Mouse (Mus musculus) CH12.LX (cell line): ENCODE results near the gene Fam19a5. TPM values are rescaled to one million over a fixed set of nuclear protein-coding genes. Genes with fewer than 3 reads are reported as not detected.

Experiments used
- DNase-seq: peaks from one replicate; pipeline ENCODE4 v3.0.0-alpha.2; 2013; ENCODE audit errors: extremely low read depth
- H3K27ac ChIP-seq: 2 replicates; pipeline ENCODE4 v1.5.1; 2012; ENCODE audit warnings: low read depth, mild to moderate bottlenecking, control low read depth, moderate library complexity; ENCODE audit not compliant: insufficient read depth
- H3K27me3 ChIP-seq: replicated peaks from 2 replicates; pipeline ENCODE3; 2012; ENCODE audit warnings: inconsistent platforms
- H3K36me3 ChIP-seq, 2 experiments: replicated peaks in 1 of 2; 2 replicates each; pipeline versions ENCODE3 to v1.6.1; 2012; ENCODE audit warnings: inconsistent platforms in 1 of 2, low read length in 1 of 2, mild to moderate bottlenecking in 1 of 2, mixed read lengths in 1 of 2, moderate library complexity in 1 of 2; ENCODE audit not compliant: control insufficient read depth in 1 of 2, insufficient read depth in 1 of 2
- H3K4me1 ChIP-seq, 2 experiments: 2 replicates each; pipeline ENCODE4 v1.6.1; 2012; ENCODE audit warnings: inconsistent platforms in 1 of 2, moderate library complexity in 1 of 2; ENCODE audit not compliant: insufficient read depth in 2 of 2, control insufficient read depth in 1 of 2
- H3K4me2 ChIP-seq: 2 replicates; pipeline ENCODE4 v1.6.1; 2012; ENCODE audit warnings: low read depth, mild to moderate bottlenecking, control low read depth; ENCODE audit not compliant: poor library complexity, insufficient read depth, severe bottlenecking
- H3K4me3 ChIP-seq, 3 experiments: fragments of 150-350 bp in 1 of 3; sonication (generic) in 1 of 3; replicated peaks in 1 of 3; 2 replicates each; pipeline versions ENCODE3 to v1.5.1; 2011 to 2012; ENCODE audit warnings: low read depth in 2 of 3, low read length in 2 of 3, mild to moderate bottlenecking in 2 of 3, moderate library complexity in 2 of 3, control low read depth in 1 of 3, improper control_type of control experiment in 1 of 3, inconsistent platforms in 1 of 3, mixed read lengths in 1 of 3; ENCODE audit not compliant: poor library complexity in 1 of 3
- H3K79me2 ChIP-seq: replicated peaks from 2 replicates; pipeline ENCODE4 v1.6.1; 2012; ENCODE audit warnings: mild to moderate bottlenecking, moderate library complexity; ENCODE audit not compliant: control insufficient read depth, poor library complexity, insufficient read depth, severe bottlenecking; ENCODE audit errors: extremely low read depth
- H3K9ac ChIP-seq: 2 replicates; pipeline ENCODE4 v1.6.1; 2012; ENCODE audit warnings: low read depth, mild to moderate bottlenecking, control low read depth, moderate library complexity; ENCODE audit not compliant: insufficient read depth
- H3K9me3 ChIP-seq: replicated peaks from 2 replicates; pipeline ENCODE3; 2012; ENCODE audit warnings: low read length, inconsistent platforms, mixed read lengths
- BHLHE40 ChIP-seq: IDR thresholded peaks from 2 replicates; pipeline ENCODE4 v1.6.1; 2011; ENCODE audit warnings: mild to moderate bottlenecking, low read depth, low read length, improper control_type of control experiment
- ELF1 ChIP-seq: IDR thresholded peaks from 2 replicates; pipeline ENCODE4 v1.6.1; 2014; ENCODE audit warnings: low read depth, mild to moderate bottlenecking, inconsistent platforms, low read length, improper control_type of control experiment
- EP300 ChIP-seq: IDR thresholded peaks from 2 replicates; pipeline ENCODE4 v1.6.1; 2011; ENCODE audit warnings: low read length, improper control_type of control experiment
- GABPA ChIP-seq: IDR thresholded peaks from 2 replicates; pipeline ENCODE4 v1.6.1; 2012; ENCODE audit warnings: low read depth, low read length, improper control_type of control experiment, inconsistent platforms; ENCODE audit not compliant: insufficient replicate concordance
- IRF4 ChIP-seq: IDR thresholded peaks from 2 replicates; pipeline ENCODE4 v1.6.1; 2014; ENCODE audit warnings: low read depth, mild to moderate bottlenecking, inconsistent platforms, low read length, improper control_type of control experiment
- JUN ChIP-seq: IDR thresholded peaks from 2 replicates; pipeline ENCODE4 v1.6.1; 2011; ENCODE audit warnings: low read depth, mild to moderate bottlenecking, low read length, improper control_type of control experiment, moderate library complexity; ENCODE audit not compliant: insufficient read depth
- JUND ChIP-seq: conservative IDR thresholded peaks from 2 replicates; pipeline ENCODE4 v1.6.1; 2011; ENCODE audit warnings: low read depth, low read length, improper control_type of control experiment
- MAFK ChIP-seq: IDR thresholded peaks from 2 replicates; pipeline ENCODE4 v1.6.1; 2011; ENCODE audit warnings: low read length, improper control_type of control experiment; ENCODE audit not compliant: insufficient replicate concordance
- MAX ChIP-seq: IDR thresholded peaks from 2 replicates; pipeline ENCODE4 v1.6.1; 2011; ENCODE audit warnings: low read length, improper control_type of control experiment
- MEF2A ChIP-seq: IDR thresholded peaks from 2 replicates; pipeline ENCODE4 v1.6.1; 2014; ENCODE audit warnings: low read depth, mild to moderate bottlenecking, inconsistent platforms, low read length, improper control_type of control experiment, borderline replicate concordance
- MXI1 ChIP-seq: IDR thresholded peaks from 2 replicates; pipeline ENCODE4 v1.6.1; 2011; ENCODE audit warnings: mild to moderate bottlenecking, low read depth, low read length, improper control_type of control experiment
- MYC ChIP-seq: IDR thresholded peaks from 2 replicates; pipeline ENCODE4 v1.6.1; 2011; ENCODE audit warnings: low read depth, mild to moderate bottlenecking, improper control_type of control experiment, low read length
- NELFE ChIP-seq: IDR thresholded peaks from 2 replicates; pipeline ENCODE4 v1.6.1; 2011; ENCODE audit warnings: low read depth, low read length, improper control_type of control experiment
- NRF1 ChIP-seq: IDR thresholded peaks from 2 replicates; pipeline ENCODE4 v1.6.1; 2014; ENCODE audit warnings: low read depth, mild to moderate bottlenecking, inconsistent platforms, low read length, improper control_type of control experiment, moderate library complexity
- PAX5 ChIP-seq: IDR thresholded peaks from 2 replicates; pipeline ENCODE4 v1.6.1; 2012; ENCODE audit warnings: low read length, inconsistent platforms, mixed read lengths
- POLR2A ChIP-seq: IDR thresholded peaks from 2 replicates; pipeline ENCODE4 v1.6.1; 2011; ENCODE audit warnings: low read depth, mild to moderate bottlenecking, improper control_type of control experiment, low read length
- POLR2AphosphoS2 ChIP-seq: IDR thresholded peaks from 2 replicates; pipeline ENCODE4 v1.6.1; 2011; ENCODE audit warnings: low read depth, low read length, improper control_type of control experiment
- RCOR1 ChIP-seq: conservative IDR thresholded peaks from 2 replicates; pipeline ENCODE4 v1.6.1; 2012; ENCODE audit warnings: low read depth, mild to moderate bottlenecking, inconsistent platforms, low read length, improper control_type of control experiment
- SIN3A ChIP-seq: IDR thresholded peaks from 2 replicates; pipeline ENCODE4 v1.6.1; 2012; ENCODE audit warnings: low read length, improper control_type of control experiment, inconsistent platforms
- TBP ChIP-seq: conservative IDR thresholded peaks from 2 replicates; pipeline ENCODE4 v1.6.1; 2011; ENCODE audit warnings: low read depth, low read length, improper control_type of control experiment
- USF1 ChIP-seq: IDR thresholded peaks from 2 replicates; pipeline ENCODE4 v1.6.1; 2014; ENCODE audit warnings: low read depth, mild to moderate bottlenecking, inconsistent platforms, low read length, improper control_type of control experiment
- USF2 ChIP-seq: conservative IDR thresholded peaks from 2 replicates; pipeline ENCODE4 v1.6.1; 2011; ENCODE audit warnings: low read depth, low read length, improper control_type of control experiment
- ZC3H11A ChIP-seq: IDR thresholded peaks from 2 replicates; pipeline ENCODE4 v1.6.1; 2012; ENCODE audit warnings: low read depth, mild to moderate bottlenecking, inconsistent platforms, low read length, improper control_type of control experiment
- ZKSCAN1 ChIP-seq: IDR thresholded peaks from 2 replicates; pipeline ENCODE4 v1.6.1; 2012; ENCODE audit warnings: low read depth, inconsistent platforms, low read length, improper control_type of control experiment, borderline replicate concordance
- ZMIZ1 ChIP-seq: IDR thresholded peaks from 2 replicates; pipeline ENCODE4 v1.6.1; 2012; ENCODE audit warnings: low read depth, mild to moderate bottlenecking, inconsistent platforms, low read length, improper control_type of control experiment
- dilution Hi-C: fragments of 300-500 bp; cut with MboI; formaldehyde crosslinking; loops from 2 replicates; pipeline ENCODE4 v1.14.3; 2020; ENCODE audit warnings: low sequenced_read_pairs; ENCODE audit not compliant: extremely low pct_unique_long_range_greater_than_20kb, extremely low pct_ligation_motif_present
- in situ Hi-C: fragments of 300-500 bp; cut with MboI; formaldehyde crosslinking; loops from 3 replicates; pipeline ENCODE4 v1.14.3; 2019; ENCODE audit warnings: low sequenced_read_pairs, low pct_ligation_motif_present, low pct_unique_long_range_greater_than_20kb, mixed read lengths
- polyA plus RNA-seq: library from polyadenylated mRNA; unstranded; fragments of >175 nt; gene quantifications from 2 replicates; pipeline ENCODE4 v1.2.1, GENCODE M21; 2012; ENCODE audit warnings: low read depth; ENCODE audit not compliant: insufficient read length
- total RNA-seq, 2 experiments: library from RNA; depleted of rRNA; stranded (reverse); fragments of 300-350 nt in 1 of 2; fragments of >200 nt in 1 of 2; gene quantifications; 2 replicates each; pipeline ENCODE4 v1.2.3; 2012 to 2014

Gene Fam19a5
- total and polyA plus RNA-seq, 3 experiments: not detected

GRCm38 (mm10) chr15:87698562-87699320 lies 154.6 kb downstream of the Fam19a5 start:
- TF ChIP-seq PAX5 (no peak), TBP (no peak), POLR2AphosphoS2 (no peak), MAFK (no peak), BHLHE40 (no peak), JUND (no peak), ELF1 (no peak), NRF1 (no peak), POLR2A (no peak), NELFE (no peak), MXI1 (no peak), USF1 (no peak), MYC (no peak), MAX (no peak), SIN3A (no peak), ZC3H11A (no peak), ZMIZ1 (no peak), USF2 (no peak)
- TF ChIP-seq, all 38 proteins: peak for 0
- Histone ChIP-seq H3K9ac (no peak overlapping the region), H3K4me2 (no peak overlapping the region), H3K4me1 (no peaks in the 10 kb centered on the region), H3K27ac (no peak overlapping the region), H3K36me3 (no peaks in the 10 kb centered on the region), H3K4me3 (no peak overlapping the region), H3K79me2 (no peaks in the 10 kb centered on the region), H3K9me3 (peaks cover 97% of the 10 kb centered on the region), H3K27me3 (no peaks in the 10 kb centered on the region)
- no peak for DNase-seq
- dilution Hi-C loops: no loop called here
- in situ Hi-C loops: no loop called here

DNA sequence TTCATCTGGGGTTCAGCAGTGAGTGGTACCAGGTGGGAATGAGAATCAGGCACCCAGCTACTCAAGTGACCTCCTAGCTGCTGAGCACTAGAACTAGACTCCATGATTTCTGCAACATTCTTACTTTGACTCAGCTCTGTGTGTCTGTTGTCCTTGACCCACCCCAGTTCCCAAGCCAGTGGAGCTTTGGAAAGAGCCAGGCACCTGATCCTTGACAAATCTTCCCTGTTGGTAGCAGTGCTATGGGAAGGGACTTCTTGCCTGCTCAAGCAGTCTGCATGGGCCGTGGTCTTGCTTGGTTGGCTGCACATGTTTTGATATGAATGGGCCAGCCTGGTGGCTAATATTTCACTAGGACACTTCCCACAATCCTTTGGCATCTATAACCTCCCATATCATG lies 158.7 kb downstream of the Fam19a5 start:
- no peaks in the 10 kb centered on the region for H3K36me3 ChIP-seq
- peaks cover 95% of the 10 kb centered on the region for H3K9me3 ChIP-seq
- no peaks in the 10 kb centered on the region for H3K27me3 ChIP-seq
- no peaks in the 10 kb centered on the region for H3K79me2 ChIP-seq
- H3K4me3 ChIP-seq: no peak overlapping the region
- TF ChIP-seq RCOR1 (no peak), SIN3A (no peak), ZC3H11A (no peak), MYC (no peak), MEF2A (no peak), GABPA (no peak), JUN (no peak), IRF4 (no peak), EP300 (no peak), ZKSCAN1 (no peak)
- in situ Hi-C loops (no loop called here), dilution Hi-C loops (no loop called here)
- H3K4me1 ChIP-seq: no peaks in the 10 kb centered on the region
- H3K4me2 ChIP-seq: no peak overlapping the region
- DNase-seq: no peak
- no peak overlapping the region for H3K9ac ChIP-seq
- no peak overlapping the region for H3K27ac ChIP-seq
